Mouse (Mus musculus) neural tube, postnatal 0 days (tissue): ENCODE data around the gene Adam21. TPM values are rescaled to one million over a fixed set of nuclear protein-coding genes. Genes with fewer than 3 reads are reported as not detected.

Source experiments
- polyA plus RNA-seq: library from polyadenylated mRNA; unstranded; fragments of >200 nt; fragmentation: Nextera tagmentation; extraction: Ambion mirVana; gene quantifications from 2 replicates; pipeline ENCODE4 v1.2.1, GENCODE M21; 2015

Gene Adam21
- 0.40 and 0.57 TPM in 2 replicates for polyA plus RNA-seq

GRCm38 (mm10) chr12:81568374-81568773, at the start of gene Adam21:
Adam21 (minus strand) TSS chr12:81568474.

GRCm38 (mm10) chr12:81594902-81595671, 26.8 kb upstream of the Adam21 start, which contains the start of gene Med6:
Med6 (minus strand) TSS chr12:81595008.

GRCm38 (mm10) chr12:81532316-81533028, 35.8 kb downstream of the Adam21 start, which contains the start of the genes Gm20498 and Synj2bp:
Gm20498 (minus strand) TSS chr12:81532905.
Synj2bp (minus strand) TSS chr12:81532911.

Other genes with a start within 250 kb of the Adam21 start
- 13.5 and 15.5 TPM in 2 replicates for gene Slc8a3, start 235.3 kb downstream of the Adam21 start, polyA plus RNA-seq
- 0.14 and 0.15 TPM in 2 replicates for gene Gm4787, start 189.0 kb downstream of the Adam21 start, polyA plus RNA-seq
- gene Adam4, start 146.5 kb downstream of the Adam21 start, polyA plus RNA-seq, result 0.08 and 0.11 TPM in 2 replicates
- 120 and 146 TPM in 2 replicates for gene Cox16, start 83.3 kb downstream of the Adam21 start, polyA plus RNA-seq
- 45.6 and 48.1 TPM in 2 replicates for gene Gm20498, start 35.6 kb downstream of the Adam21 start, polyA plus RNA-seq
- 25.3 and 26.1 TPM in 2 replicates for gene Synj2bp, start 35.6 kb downstream of the Adam21 start, polyA plus RNA-seq
- gene Med6, start 26.5 kb upstream of the Adam21 start, polyA plus RNA-seq, result 34.2 and 34.9 TPM in 2 replicates
- gene Ttc9, start 62.8 kb upstream of the Adam21 start, polyA plus RNA-seq, result 24.2 and 25.3 TPM in 2 replicates
- gene Map3k9, start 212.7 kb upstream of the Adam21 start, polyA plus RNA-seq, result 11.3 and 11.5 TPM in 2 replicates